Mouse (Mus musculus): ENCODE data around the gene Psd4.

DNA sequence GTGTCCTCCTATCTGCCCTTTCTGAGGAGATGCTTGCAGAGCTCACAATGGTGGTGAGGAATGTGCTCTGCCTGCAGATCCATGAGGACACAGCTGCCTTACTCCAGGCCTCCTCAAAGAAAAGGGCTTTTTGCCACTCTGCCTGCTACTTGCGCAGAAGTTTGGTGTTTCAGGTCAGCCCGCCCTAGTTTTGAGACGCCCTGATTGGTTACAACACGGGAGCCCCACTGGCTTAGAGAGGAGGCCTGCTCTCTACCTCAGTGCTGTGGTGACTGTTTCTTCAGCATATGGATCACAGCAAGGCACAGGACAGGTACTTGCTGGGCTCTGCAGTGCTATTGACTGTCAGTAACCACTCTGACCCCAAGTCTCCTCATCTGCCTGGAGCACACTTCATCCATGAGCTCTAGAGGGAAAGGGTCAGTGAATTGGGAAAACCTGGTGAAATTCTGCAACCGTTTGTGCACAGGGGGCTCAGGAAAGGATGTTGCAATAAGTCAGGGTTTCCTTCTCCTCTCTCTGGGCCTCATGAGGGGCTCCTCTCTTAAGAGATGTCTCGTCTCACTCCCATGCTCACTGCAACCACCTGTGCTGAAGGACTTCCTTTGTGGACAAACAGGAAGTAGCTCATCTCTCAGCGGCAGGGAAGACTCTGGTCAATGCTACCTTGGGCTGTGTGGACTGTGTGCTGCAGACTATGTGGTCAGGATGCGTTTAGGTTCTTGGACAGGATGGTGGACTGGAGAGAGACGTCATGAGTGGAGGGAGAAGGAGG lies 15.3 kb downstream of the Psd4 start:
- TF ChIP-seq EP300 (IDR thresholded peaks at IDR 0.05; ENCODE audit: low read length): no peak
- TF ChIP-seq MXI1 (IDR thresholded peaks at IDR 0.05; ENCODE audit: low read depth, low read length): no peak
- TF ChIP-seq RAD21 (IDR thresholded peaks at IDR 0.05; ENCODE audit: low read depth, low read length): no peak
- TF ChIP-seq POLR2A (IDR thresholded peaks at IDR 0.05; ENCODE audit: low read depth, low read length): no peak
- TF ChIP-seq CTCF (conservative IDR thresholded peaks at IDR 0.05 in 1 of 2, IDR thresholded peaks at IDR 0.05 in 1 of 2; ENCODE audit: low read depth in 2 of 2, low read length in 2 of 2): no peak
- TF ChIP-seq ZKSCAN1 (IDR thresholded peaks at IDR 0.05; ENCODE audit: borderline replicate concordance, low read depth, low read length): no peak
- no peak for TF ChIP-seq MEF2A (IDR thresholded peaks at IDR 0.05; ENCODE audit: borderline replicate concordance, low read depth, low read length)
- TF ChIP-seq MAX (IDR thresholded peaks at IDR 0.05; ENCODE audit: low read length): no peak
- no peak for TF ChIP-seq CHD1 (IDR thresholded peaks at IDR 0.05; ENCODE audit: low read depth, low read length)
- TF ChIP-seq GABPA (IDR thresholded peaks at IDR 0.05; ENCODE audit: insufficient replicate concordance, low read depth, low read length): no peak
- TF ChIP-seq TCF12 (IDR thresholded peaks at IDR 0.05; ENCODE audit: low read depth, low read length): no peak
- no peak for TF ChIP-seq TBP (conservative IDR thresholded peaks at IDR 0.05; ENCODE audit: low read depth, low read length)
- no peak for TF ChIP-seq JUND (conservative IDR thresholded peaks at IDR 0.05; ENCODE audit: low read depth, low read length)
- TF ChIP-seq E2F4 (IDR thresholded peaks at IDR 0.05; ENCODE audit: insufficient replicate concordance, low read depth, low read length): no peak

All from CH12.LX (cell line).